Mouse (Mus musculus) regulatory T cell (primary cell): ENCODE results near the gene Elavl2.

Source experiments
- in situ Hi-C: fragments of 300-600 bp; cut with MboI, MseI; formaldehyde crosslinking; loops from one replicate; pipeline ENCODE4 v1.15.1; 2025; ENCODE audit warnings: high pct_unique_total_duplicates

The Elavl2 gene

DNA sequence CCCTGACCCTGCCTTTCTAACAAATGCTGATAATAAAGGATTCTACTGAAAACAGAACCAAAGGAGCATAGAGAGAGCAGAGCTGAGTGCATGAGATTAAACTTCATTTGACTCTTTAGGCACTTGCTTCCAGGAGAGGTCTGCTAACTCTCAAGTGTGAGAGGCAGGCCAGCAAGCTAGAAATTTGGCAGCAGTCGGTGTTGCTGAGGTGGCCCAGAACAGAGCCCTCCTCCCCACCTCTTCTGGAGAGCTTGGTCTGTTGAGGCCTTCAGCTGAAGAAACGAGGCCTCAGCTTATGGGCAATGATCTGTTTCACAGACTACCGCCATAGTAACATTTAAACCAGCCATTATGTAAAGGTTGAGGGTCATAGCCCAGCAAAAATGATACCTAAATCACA is 186.7 kb downstream of the Elavl2 start:
- in situ Hi-C loops = no loop called here

DNA sequence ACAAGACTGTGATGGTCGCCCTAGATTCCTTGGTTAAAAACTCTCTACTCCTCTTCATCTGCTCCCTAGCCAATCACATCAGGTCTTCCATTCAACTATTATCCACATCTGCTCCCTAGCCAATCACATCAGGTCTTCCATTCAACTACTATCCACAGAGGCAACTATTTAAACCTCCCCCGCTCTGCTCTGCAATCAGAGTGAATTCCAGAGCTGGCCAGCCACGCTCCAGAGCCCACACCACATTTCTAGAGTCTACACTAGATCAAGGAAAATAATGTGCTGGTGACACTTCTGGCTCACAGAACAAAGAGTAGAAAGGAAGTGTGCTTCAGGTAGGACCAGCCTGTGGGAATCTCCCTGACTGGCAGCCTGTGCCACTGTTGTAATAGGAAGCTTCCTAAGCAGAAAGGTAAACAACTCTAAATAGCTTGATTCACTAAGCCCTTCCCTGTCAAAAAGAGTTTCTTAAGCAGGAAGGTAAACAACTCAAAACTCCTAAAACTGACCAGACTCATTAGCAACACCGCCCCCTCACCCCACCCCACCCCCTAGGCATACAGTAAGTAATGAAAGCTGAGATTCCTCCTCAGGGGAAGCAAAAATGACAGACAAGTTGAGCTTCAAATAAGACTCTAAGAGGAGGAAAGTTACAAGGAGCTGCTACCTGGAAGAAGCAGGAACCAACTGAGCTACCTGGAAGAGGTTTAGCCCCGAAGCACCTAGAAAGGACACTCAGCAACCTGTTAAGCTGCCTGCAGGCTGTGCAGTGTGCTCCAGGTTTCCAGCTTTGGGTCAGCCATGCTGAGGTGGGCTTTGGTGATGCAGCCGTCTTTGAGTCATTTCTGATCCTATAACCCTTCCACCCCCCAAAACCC is 191.9 kb downstream of the Elavl2 start:
- in situ Hi-C loops = no loop called here
